Comparison of ENCODE assay signal across 26 mouse cellular contexts in genomic region chr1:190480601-190481000, GRCm38 (mm10).
DNase-seq lines count a peak whose midpoint lies in the region; ATAC-seq and TF ChIP-seq lines count a peak whose summit lies in the region.
"Had no signal": no experiment of that assay in that cellular context is flagged by ENCODE, and none has a peak within 500 bp of the region (broad histone marks: within the 10 kb centered on the region; RNA-seq: fewer than 3 reads in every experiment).

No protein-coding gene starts in this region.

- no peak for TF ChIP-seq CTCF in kidney, adult 2 months (conservative IDR thresholded peaks at IDR 0.05; ENCODE audit: insufficient read depth, insufficient read length, low read depth, low read length)
- TF ChIP-seq CTCF in lung, embryonic 14.5 days (IDR thresholded peaks at IDR 0.05; ENCODE audit: low read depth): no peak

- DNase-seq in embryo, embryonic 10.5 days (ENCODE audit: low spot score): peak; percentile 18
- DNase-seq in embryo, embryonic 9.5 days (ENCODE audit: extremely low spot score): no peak
- peak; percentile 2 for DNase-seq in kidney, adult 2 months
- peak; percentile 18 for DNase-seq in lung, embryonic 14.5 days
- DNase-seq in lung, adult 18-20 months: no peak
- peak; percentile 19 for DNase-seq in retina, postnatal 7 days (ENCODE audit: low read depth, low spot score)
- DNase-seq: adrenal gland, postnatal 10 days; cerebellum, adult 11 months; cerebellum, adult 9-10 months; cerebellum, postnatal 36 days; gastrocnemius, postnatal 36 days; layer of hippocampus, postnatal 36 days; left cerebral cortex, postnatal 4 days; liver, postnatal 0 days; lung, postnatal 10 days; midbrain, embryonic 14.5 days; right cerebral cortex, postnatal 4 days; thymus, adult 2 months; thymus, postnatal 36 days had no signal

- H3K4me2 ChIP-seq in kidney, embryonic 15.5 days: no peak overlapping the region
- H3K4me2 ChIP-seq in lung, embryonic 14.5 days: no peak overlapping the region
- H3K4me2 ChIP-seq: forebrain, embryonic 15.5 days; liver, embryonic 12.5 days; neural tube, embryonic 15.5 days had no signal

- no peaks in the 10 kb centered on the region; the same call in 1 of the 2 replicates for H3K9me3 ChIP-seq in kidney, embryonic 15.5 days (replicated peaks)
- 0 out of 2 replicates have a peak, but pooled peaks cover 4% of the 10 kb centered on the region for H3K9me3 ChIP-seq in lung, embryonic 14.5 days (ENCODE audit: low read depth, low read length)
- H3K9me3 ChIP-seq: forebrain, embryonic 15.5 days; liver, embryonic 12.5 days had no signal

- no peak overlapping the region for H3K9ac ChIP-seq in kidney, embryonic 15.5 days
- no peak overlapping the region for H3K9ac ChIP-seq in lung, embryonic 14.5 days
- H3K9ac ChIP-seq: forebrain, embryonic 15.5 days; liver, embryonic 12.5 days; liver, postnatal 0 days; neural tube, embryonic 15.5 days had no signal

- ATAC-seq in kidney, embryonic 15.5 days (replicated peaks; ENCODE audit: low FRiP score): no peak
- no peak for ATAC-seq in lung, embryonic 14.5 days (ENCODE audit: insufficient read depth)
- ATAC-seq: CD4-positive, CD25-positive, alpha-beta regulatory T cell, adult 4 months; forebrain, embryonic 15.5 days; intestine, embryonic 16.5 days; liver, embryonic 12.5 days; liver, postnatal 0 days had no signal

- H3K36me3 ChIP-seq in kidney, adult 2 months (ENCODE audit: control insufficient read depth, insufficient read depth, low read length): no peaks in the 10 kb centered on the region
- no peaks in the 10 kb centered on the region for H3K36me3 ChIP-seq in kidney, embryonic 15.5 days
- H3K36me3 ChIP-seq in lung, embryonic 14.5 days (ENCODE audit: insufficient read depth): no peaks in the 10 kb centered on the region
- H3K36me3 ChIP-seq: forebrain, embryonic 15.5 days; liver, embryonic 12.5 days; neural tube, embryonic 15.5 days had no signal

- TF ChIP-seq POLR2A in kidney, adult 2 months (IDR thresholded peaks at IDR 0.05; ENCODE audit: low read depth, low read length): no peak

- H3K4me1 ChIP-seq in kidney, adult 2 months (ENCODE audit: control insufficient read depth, insufficient read depth, low read length): no peaks in the 10 kb centered on the region
- no peaks in the 10 kb centered on the region for H3K4me1 ChIP-seq in kidney, embryonic 15.5 days
- no peaks in the 10 kb centered on the region for H3K4me1 ChIP-seq in lung, embryonic 14.5 days (ENCODE audit: insufficient read depth)
- H3K4me1 ChIP-seq: forebrain, embryonic 15.5 days; liver, embryonic 12.5 days; neural tube, embryonic 15.5 days had no signal

- H3K27ac ChIP-seq in kidney, adult 2 months (ENCODE audit: insufficient read depth, low read depth, low read length): no peak overlapping the region
- no peak overlapping the region for H3K27ac ChIP-seq in kidney, embryonic 15.5 days
- no peak overlapping the region for H3K27ac ChIP-seq in lung, embryonic 14.5 days (ENCODE audit: low read depth)
- H3K27ac ChIP-seq: forebrain, embryonic 15.5 days; liver, embryonic 12.5 days; macrophage; neural tube, embryonic 15.5 days had no signal

- H3K4me3 ChIP-seq in kidney, adult 2 months (ENCODE audit: insufficient read depth, low read depth, low read length): no peak overlapping the region
- H3K4me3 ChIP-seq in kidney, embryonic 15.5 days (replicated peaks): no peak overlapping the region
- no peak overlapping the region for H3K4me3 ChIP-seq in lung, embryonic 14.5 days (ENCODE audit: low read depth, low read length)
- H3K4me3 ChIP-seq: forebrain, embryonic 15.5 days; liver, embryonic 12.5 days; neural tube, embryonic 15.5 days had no signal

- WGBS in kidney, adult 2 months: 64% methylated on average over 9 of the region's 9 CpGs
- WGBS in kidney, embryonic 15.5 days: 60% methylated on average over 9 of the region's 9 CpGs
- 62% methylated on average over 9 of the region's 9 CpGs for WGBS in lung, embryonic 14.5 days

- H3K27me3 ChIP-seq in kidney, adult 2 months (replicated peaks; ENCODE audit: control insufficient read depth, insufficient read depth, low read length): no peaks in the 10 kb centered on the region
- H3K27me3 ChIP-seq in kidney, embryonic 15.5 days: no peaks in the 10 kb centered on the region
- no peaks in the 10 kb centered on the region for H3K27me3 ChIP-seq in lung, embryonic 14.5 days (ENCODE audit: insufficient read depth, low read length)
- H3K27me3 ChIP-seq: forebrain, embryonic 15.5 days; neural tube, embryonic 15.5 days had no signal

Comparison
In these comparisons a context has a peak if more than half of its experiments do, and no peak if none do; other contexts are left out.
1. DNase-seq: peak in embryo, embryonic 10.5 days (single experiment), kidney, adult 2 months (single experiment), lung, embryonic 14.5 days (single experiment) and retina, postnatal 7 days (single experiment); none in embryo, embryonic 9.5 days (single experiment) and lung, adult 18-20 months (0 of 2).